Mouse (Mus musculus) NIH3T3 (cell line): ENCODE data around the gene Catsper1.
A peak's percentile ranks its signal among the peaks of the same experiment; 100 is the strongest.
"Not testable (repeated sequence)": the region's sequence is repeated elsewhere in the genome, so short reads cannot be mapped to it uniquely, and the experiment has no call there.

Experiments used
- DNase-seq: peaks from one replicate; pipeline ENCODE4 v3.0.0-alpha.2; 2012; ENCODE audit warnings: low read depth

The Catsper1 gene

DNA sequence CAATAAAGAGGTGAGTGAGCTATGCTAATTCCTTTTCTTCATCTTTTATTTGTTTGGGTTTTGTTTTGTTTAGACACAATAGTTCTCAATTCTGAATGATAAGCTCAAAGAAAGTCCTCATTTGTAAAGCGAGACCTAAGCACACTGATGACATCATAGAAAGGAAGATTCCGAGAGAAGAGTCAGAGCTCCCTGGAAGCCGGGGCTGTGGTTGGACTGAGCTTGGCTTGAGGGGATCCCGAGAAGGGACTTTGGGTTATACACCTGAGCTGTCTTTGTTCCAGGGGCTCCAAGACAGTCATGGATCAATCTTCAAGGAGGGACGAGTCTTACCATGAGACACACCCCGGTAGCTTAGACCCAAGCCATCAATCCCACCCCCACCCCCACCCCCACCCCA is at the start of gene Catsper1:
Gene Catsper1, plus strand, starts transcription at position 301 of the 400 bp plus-strand sequence.
- no peak for DNase-seq

- DNase-seq = peak; percentile 100
These were observed 40.4 kb upstream of the Catsper1 start, which contains the start of gene Sf3b2 for GRCm38 (mm10) chr19:5294972-5295735. Sf3b2 (minus strand) TSS chr19:5295455.

- DNase-seq = no peak
These were observed 39.8 kb upstream of the Catsper1 start for GRCm38 (mm10) chr19:5295736-5296075.

DNA sequence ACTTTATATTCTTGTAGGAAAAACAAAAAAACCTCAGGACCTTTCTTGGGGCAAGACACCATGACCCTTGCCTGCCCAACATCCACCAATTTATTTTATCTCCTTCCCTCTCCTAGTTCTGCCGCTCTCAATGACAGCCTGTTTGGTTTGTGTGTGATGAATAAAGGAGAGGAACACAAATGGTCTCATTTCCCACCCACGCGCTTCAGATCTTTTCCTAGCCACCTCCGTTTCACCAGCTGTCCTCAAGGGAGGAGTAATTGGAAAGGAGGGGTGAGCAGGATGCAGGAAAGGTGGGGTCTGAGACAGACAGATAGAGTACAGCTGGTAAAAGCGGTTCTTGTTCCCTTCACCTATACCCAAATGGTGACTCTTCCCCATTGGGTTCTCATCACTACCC is 38.9 kb upstream of the Catsper1 start:
- no peak for DNase-seq

GRCm38 (mm10) chr19:5297903-5298800 is 37.4 kb upstream of the Catsper1 start, which contains the start of gene Gal3st3:
Gal3st3 (plus strand) TSS chr19:5298331.
- no peak for DNase-seq

DNA sequence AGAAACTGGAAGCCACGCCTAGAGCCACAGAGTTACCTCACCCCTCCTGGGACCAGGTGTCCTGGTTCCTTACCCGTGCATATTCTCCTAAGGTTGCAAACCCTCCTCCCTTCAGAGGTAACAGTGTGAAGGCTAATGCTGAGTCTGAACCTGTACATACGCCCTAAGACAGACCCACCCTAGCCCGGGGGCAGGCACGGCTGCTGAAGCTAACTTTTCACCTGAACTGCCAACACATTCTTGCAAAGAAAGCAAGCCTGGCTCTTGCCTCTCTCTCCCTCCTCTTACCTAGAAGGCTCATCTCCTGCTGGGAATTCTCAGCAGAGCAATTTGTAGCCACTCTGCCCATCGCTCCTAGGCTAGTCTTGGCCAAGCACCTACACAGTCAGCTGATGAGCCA is 35.0 kb upstream of the Catsper1 start:
- DNase-seq = no peak

- peak; percentile 80 for DNase-seq
These were observed 33.1 kb upstream of the Catsper1 start for GRCm38 (mm10) chr19:5302455-5302854.

GRCm38 (mm10) chr19:5306279-5306678 is 29.3 kb upstream of the Catsper1 start:
- peak; percentile 47 for DNase-seq

GRCm38 (mm10) chr19:5306968-5307734 is 28.4 kb upstream of the Catsper1 start:
- no peak for DNase-seq

DNA sequence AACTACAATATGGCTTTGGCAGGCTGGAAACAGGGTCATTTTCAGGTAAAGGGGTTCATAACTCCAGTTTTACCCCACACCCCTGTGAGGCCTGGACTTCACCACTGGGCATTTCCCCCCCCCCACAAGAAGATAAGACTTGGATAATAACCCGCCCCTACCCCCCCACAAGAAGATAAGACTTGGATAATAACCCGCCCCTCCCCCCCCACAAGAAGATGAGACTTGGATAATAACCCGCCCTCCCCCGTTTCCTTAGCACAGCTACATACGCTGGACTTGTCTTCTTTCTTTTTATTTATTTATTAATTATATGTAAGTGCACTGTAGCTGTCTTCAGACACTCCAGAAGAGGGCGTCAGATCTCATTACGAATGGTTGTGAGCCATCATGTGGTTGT is 26.5 kb upstream of the Catsper1 start:
- DNase-seq = peak; percentile 67

DNA sequence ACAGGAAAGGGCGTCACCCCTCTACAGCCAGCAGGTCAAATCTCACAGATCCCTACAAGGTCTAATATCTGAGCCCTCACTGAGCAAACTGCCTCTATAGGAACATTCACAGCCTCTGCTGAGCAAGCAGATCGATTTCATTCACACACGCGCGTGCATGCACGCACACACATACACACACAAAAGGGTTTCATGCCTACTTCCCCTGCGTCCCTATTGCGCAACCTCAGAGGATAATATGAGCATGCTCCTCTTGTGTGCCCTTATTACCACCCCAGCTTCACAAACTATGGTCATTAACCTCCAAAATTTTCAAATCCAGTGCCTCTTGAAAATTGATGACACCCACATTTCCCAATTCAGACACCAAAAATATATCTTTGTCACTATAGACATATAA is 22.4 kb upstream of the Catsper1 start:
- no peak for DNase-seq

DNA sequence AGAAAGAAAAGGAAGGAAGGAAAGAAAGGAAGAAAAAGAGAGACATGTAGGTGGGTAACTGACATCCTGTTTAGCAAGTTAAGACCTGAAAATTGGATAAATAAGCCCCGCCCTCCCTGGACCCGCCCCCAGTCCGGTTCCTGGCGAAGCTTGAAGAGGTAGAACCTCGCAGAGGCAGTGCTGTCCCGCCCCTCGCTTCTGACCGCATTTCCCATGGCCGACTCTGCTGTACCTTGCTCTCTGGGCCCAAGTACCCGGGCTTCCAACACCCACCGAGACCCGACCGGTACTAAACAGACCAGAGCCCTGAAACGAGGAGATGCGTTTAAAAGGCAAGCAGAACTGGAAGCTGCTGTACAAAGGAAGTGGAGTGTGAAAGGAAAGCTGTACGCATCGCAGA is 11.7 kb upstream of the Catsper1 start:
- DNase-seq = no peak

DNA sequence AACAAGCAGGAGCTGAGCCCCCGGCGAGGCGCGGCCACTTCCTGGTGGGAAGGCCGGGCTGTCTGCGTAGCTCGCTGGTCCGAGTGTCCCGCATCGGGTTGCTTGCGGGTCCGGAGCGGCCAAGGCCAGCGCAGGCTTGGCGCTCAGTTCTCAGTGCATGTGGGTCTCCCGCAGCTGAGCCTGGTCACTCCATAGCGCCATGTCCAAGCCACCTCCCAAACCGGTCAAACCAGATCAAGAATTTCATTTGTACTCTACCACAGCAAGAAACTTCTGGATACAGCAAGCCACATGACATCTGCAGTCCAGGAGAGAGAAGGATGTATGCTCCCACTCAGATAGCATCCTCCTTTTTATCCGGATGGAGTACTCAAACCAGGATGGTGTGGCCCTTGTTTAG is 7.6 kb upstream of the Catsper1 start:
- no peak for DNase-seq

DNA sequence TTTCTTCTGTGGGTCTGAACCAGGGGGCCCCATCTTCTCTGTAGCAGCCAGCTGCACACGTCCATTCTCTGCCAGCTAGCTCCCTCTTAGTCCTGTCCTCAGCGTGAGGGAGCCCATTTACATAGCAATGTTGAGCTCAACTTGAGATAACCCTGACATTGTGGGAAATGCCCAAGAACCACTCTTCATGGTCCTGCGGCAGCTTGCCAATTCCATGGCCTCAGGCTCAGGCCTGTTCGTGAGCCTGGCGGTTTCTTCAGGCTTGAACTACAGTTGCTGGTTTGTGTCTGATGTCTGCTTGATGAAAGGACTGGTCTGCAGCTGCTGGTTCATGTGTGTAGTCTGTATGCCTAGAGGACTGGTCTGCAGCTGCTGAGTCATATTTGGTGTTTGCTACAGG is 800 bp upstream of the Catsper1 start:
- DNase-seq = peak; percentile 91

DNA sequence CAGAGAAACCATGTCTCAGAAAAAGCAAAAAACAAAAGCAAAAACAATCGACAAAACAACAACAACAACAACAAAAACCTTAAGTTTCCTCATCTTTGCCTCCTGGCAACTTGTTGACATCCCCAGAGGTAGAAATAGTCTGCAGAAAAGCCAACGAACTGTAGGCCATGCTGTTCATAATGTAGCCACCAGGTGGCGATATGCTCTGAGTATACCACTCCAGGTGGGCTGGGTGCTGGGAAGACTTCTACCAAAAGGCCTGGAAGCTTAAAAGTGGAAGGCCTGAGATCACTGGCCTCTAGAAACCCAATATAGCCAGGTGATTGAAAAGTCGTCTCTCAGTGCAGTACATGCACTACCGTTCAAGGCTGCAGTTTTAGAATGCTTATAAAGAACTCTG is 2.4 kb downstream of the Catsper1 start:
- peak; percentile 95 for DNase-seq

DNA sequence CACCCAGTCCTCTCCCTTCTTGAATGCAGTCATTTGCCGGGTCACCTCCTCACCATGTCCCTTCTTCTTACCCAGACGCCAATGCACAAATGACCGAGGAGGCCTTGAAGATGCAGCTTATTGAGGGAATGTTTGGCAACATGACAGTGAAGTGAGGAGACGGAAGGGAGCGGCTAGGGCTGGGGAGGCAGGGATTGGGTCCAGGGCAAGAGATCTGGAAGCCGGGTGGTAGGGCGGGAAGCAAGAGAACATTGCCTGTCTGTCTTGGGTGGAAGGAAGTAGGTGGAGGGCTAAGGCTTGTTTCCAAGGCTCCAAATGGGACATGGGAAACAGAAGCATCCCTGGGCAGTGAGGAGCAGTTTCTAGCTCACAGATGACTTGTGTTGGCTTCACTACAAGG is 5.8 kb downstream of the Catsper1 start:
- no peak for DNase-seq

DNA sequence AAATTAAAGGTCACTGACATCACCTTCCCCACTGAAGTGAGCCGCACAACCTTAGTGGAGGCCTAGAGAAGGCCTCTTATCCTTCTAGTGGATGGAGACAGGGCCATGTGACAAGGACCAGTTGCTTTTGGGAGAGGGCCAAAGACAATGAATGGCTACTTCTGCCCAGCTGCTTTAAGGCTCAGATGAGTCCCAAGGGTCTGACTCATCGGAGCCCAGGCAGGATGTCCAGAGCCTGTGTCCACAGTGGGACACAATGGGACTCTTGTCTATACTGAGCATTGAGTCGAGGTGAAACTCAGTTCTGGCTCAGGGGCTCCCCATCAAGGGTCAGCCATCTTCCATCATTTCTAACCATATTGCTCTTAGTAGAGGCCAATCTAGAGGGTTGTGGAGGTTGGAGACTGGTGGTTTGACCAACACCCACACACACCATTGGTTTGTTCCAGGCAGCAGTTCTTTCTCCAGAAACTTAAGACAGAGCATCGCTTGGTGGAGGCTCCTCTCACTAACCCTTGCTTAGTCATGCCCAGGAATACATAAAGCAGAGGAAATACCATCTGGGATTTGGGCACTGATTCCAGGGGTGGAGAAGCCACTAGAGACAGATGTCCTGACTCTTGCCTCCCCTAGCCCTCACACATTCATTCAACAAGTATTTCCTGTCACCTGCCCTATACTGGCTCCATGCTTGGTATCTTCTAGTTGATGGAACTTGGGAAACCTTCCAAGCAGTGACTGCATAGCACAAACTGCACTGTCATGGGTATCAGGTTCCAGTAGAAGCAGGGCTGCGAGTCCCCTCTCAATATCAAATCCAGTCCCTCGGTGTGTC is 10.0 kb downstream of the Catsper1 start:
- peak; percentile 90 for DNase-seq

- DNase-seq = no peak
These were observed 12.5 kb downstream of the Catsper1 start for GRCm38 (mm10) chr19:5348064-5348463.

DNA sequence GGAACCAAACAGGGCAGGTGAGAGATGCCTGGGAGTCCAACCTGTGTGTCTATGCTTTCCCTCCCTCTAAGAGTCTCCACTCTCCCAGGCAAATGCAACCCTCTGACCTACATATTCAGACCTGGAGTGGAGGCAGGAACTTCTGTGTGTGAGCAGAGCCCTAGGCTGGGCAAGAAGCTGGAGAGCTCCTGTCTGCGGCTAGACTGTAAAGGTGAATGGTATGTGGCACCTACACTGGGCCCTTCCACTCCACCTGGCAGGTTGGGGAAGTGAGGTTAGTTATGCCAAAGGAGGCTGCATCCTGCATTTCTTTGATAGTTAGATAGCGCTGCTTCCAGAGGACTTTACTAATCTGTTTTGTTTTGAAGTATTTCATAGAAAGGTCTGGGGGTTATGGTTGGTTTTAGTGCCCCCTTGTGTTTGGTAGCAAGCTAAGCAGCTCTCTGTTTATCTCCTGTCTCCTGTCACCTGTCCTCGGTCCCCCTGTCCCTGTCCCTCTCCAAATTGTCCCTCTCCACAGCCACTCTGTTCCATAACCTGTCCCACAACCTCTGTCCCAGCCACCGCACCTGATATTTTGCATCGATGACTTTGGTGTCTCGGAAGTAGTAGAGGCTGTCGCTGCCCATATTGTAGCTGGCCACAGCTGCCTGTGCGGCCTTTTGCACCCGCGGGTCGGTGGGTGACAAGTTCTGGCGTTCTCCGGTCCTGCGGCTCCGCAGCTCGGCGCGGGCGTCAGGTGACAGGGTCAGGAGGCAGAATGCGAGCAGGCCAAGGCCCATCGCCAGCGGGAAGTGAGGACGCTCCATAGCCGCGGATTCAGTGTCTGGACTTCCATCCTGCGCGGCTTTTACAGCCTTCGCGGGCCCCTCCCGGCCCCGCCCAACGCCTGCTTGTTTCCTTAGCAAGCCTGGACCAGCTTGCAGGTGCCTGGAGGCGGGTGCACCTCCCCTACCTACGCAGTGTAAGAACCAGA is 13.3 kb downstream of the Catsper1 start:
- DNase-seq = peak; percentile 68

- not testable (repeated sequence) for DNase-seq
These were observed 13.9 kb downstream of the Catsper1 start, which contains the start of gene Cst6 for GRCm38 (mm10) chr19:5349502-5349873. Cst6 (minus strand) TSS chr19:5349574.
